Mouse (Mus musculus) lung, postnatal 0 days (tissue): Measurements from ENCODE around the gene Kcng3. TPM values are rescaled to one million over a fixed set of nuclear protein-coding genes. Genes with fewer than 3 reads are reported as not detected.

Experiments used
- ATAC-seq: fragments of 200-750 bp; cut with Nextera tagmentation; 2 replicates; pipeline ENCODE4 v1.8.0; 2017; ENCODE audit warnings: moderate library complexity
- DNase-seq: peaks from one replicate; pipeline ENCODE4 v3.0.0-alpha.2; 2016; ENCODE audit warnings: low spot score
- H3K27ac ChIP-seq: fragments of 300-500 bp; sonication (generic); 2 replicates; pipeline ENCODE4 v1.5.1; 2014; ENCODE audit warnings: antibody characterized with exemption, mild to moderate bottlenecking, low read length, mixed read lengths
- H3K27me3 ChIP-seq: fragments of 300-500 bp; sonication (generic); replicated peaks from 2 replicates; pipeline ENCODE4 v1.6.1; 2014; ENCODE audit warnings: low read length, mixed read lengths; ENCODE audit not compliant: insufficient read depth
- H3K36me3 ChIP-seq: fragments of 300-500 bp; sonication (generic); 2 replicates; pipeline ENCODE4 v1.6.1; 2014; ENCODE audit warnings: low read length, mixed read lengths; ENCODE audit not compliant: insufficient read depth
- H3K4me1 ChIP-seq: fragments of 300-500 bp; sonication (generic); 2 replicates; pipeline ENCODE4 v1.6.1; 2014; ENCODE audit warnings: antibody characterized with exemption, low read depth, low read length, mixed read lengths; ENCODE audit not compliant: insufficient read depth
- H3K4me2 ChIP-seq: fragments of 300-500 bp; sonication (generic); replicated peaks from 2 replicates; pipeline ENCODE4 v1.6.1; 2014; ENCODE audit warnings: low read depth, mild to moderate bottlenecking, low read length, moderate library complexity, mixed read lengths
- H3K4me3 ChIP-seq: fragments of 300-500 bp; sonication (generic); 2 replicates; pipeline ENCODE4 v1.5.1; 2014; ENCODE audit warnings: low read depth, low read length
- H3K9ac ChIP-seq: fragments of 300-500 bp; sonication (generic); replicated peaks from 2 replicates; pipeline ENCODE4 v1.6.1; 2014; ENCODE audit warnings: low read depth, mild to moderate bottlenecking
- H3K9me3 ChIP-seq: fragments of 300-500 bp; sonication (generic); 2 replicates; pipeline ENCODE4 v1.6.1; 2016; ENCODE audit warnings: low read length, mixed read lengths
- CTCF ChIP-seq: IDR thresholded peaks from 2 replicates; pipeline ENCODE4 v1.5.1; 2016; ENCODE audit warnings: antibody characterized with exemption, mild to moderate bottlenecking
- EP300 ChIP-seq: IDR thresholded peaks from 2 replicates; pipeline ENCODE4 v1.6.1; 2016; ENCODE audit warnings: antibody characterized with exemption, mild to moderate bottlenecking, control low read depth
- WGBS: fragments of 180-500 bp; shearing (Covaris S2); extraction: QIAGEN DNeasy Blood & Tissue Kit; methylation state at CpG from one replicate; pipeline ENCODE4 v1.1.7; 2014; 5-methylcytosine and 5-hydroxymethylcytosine counted together
- polyA plus RNA-seq: library from polyadenylated mRNA; unstranded; fragments of >200 nt; fragmentation: Nextera tagmentation; extraction: Ambion mirVana; gene quantifications from 2 replicates; pipeline ENCODE4 v1.2.1, GENCODE M21; 2015

Kcng3 gene
- polyA plus RNA-seq, 1 experiment from 2014 or later = not detected

DNA sequence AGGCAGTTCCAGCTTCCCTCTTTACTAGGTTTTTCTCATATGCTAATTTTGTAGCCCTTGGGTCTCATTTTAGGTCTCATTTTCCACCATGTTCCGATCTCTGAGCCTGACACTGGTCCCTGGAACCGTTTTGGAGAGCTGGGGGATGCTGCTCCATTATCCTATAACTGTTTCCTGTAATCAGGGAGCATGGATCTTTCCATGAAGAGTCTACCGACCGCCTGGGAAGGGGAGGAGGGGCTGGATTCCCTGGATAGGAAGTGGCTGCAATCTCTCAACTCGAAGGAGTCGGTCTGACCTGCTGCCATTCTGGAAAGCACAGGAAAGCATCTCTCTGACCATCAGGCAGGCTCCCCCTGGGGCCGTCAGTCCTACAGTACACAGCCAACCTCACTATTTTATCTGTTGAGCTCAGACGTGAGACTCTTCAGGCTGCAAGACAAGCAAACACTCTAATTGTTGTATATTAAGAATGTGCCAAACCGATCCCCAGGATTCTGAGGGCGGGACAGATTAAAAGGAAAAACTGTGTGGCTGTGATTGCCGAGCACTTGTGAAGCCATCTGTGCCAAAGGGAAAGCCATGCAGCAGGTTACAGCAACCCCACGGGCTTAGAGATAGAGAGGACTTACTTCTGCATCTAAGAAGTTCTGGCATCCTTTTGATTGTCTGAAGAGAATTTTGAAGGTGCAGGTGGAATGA lies 67.4 kb downstream of the Kcng3 start:
- 35% methylated on average over 12 of the region's 12 CpGs for WGBS
- TF ChIP-seq CTCF = no peak
- no peak for TF ChIP-seq EP300
- no peak overlapping the region for H3K9ac ChIP-seq
- H3K9me3 ChIP-seq = no peaks in the 10 kb centered on the region
- H3K27me3 ChIP-seq = no peaks in the 10 kb centered on the region
- peak overlapping the region; percentile 22; the same call in 1 of the 2 replicates for H3K4me2 ChIP-seq
- no peak overlapping the region for H3K27ac ChIP-seq
- no peaks in the 10 kb centered on the region for H3K36me3 ChIP-seq
- H3K4me1 ChIP-seq = no peaks in the 10 kb centered on the region; the same call in 1 of the 2 replicates
- no peak overlapping the region for H3K4me3 ChIP-seq
- DNase-seq = no peak
- no peak for ATAC-seq

DNA sequence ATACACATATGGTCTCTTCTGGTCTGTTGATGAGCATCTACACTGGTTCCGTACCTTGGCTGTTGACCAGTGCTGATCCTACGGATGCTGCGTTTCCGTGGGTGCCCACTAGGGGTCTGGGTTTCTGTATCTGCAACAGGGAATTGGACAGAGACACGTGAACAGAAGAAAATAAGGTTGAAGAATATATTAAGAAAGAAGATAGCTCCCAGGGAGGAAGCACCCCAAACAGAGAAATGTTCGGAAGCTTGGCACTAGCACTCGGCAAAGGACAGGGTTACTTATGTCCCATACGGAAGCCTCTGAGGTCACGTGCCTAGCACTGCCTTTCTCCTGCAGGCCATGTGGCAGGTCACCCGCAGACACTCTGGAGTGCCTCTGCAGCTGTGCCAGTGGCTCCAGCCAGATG lies 68.0 kb downstream of the Kcng3 start:
- WGBS = 39% methylated on average over 10 of the region's 10 CpGs
- peak overlapping the region; percentile 22; the same call in 1 of the 2 replicates for H3K4me2 ChIP-seq
- no peak overlapping the region for H3K9ac ChIP-seq
- DNase-seq (peak; percentile 34), ATAC-seq (peak; percentile 67)
- no peak overlapping the region for H3K27ac ChIP-seq
- H3K4me3 ChIP-seq = no peak overlapping the region
- H3K27me3 ChIP-seq = no peaks in the 10 kb centered on the region
- H3K9me3 ChIP-seq = no peaks in the 10 kb centered on the region
- no peaks in the 10 kb centered on the region for H3K36me3 ChIP-seq
- TF ChIP-seq CTCF = peak; percentile 77
- no peak for TF ChIP-seq EP300
- no peaks in the 10 kb centered on the region; the same call in 1 of the 2 replicates for H3K4me1 ChIP-seq

DNA sequence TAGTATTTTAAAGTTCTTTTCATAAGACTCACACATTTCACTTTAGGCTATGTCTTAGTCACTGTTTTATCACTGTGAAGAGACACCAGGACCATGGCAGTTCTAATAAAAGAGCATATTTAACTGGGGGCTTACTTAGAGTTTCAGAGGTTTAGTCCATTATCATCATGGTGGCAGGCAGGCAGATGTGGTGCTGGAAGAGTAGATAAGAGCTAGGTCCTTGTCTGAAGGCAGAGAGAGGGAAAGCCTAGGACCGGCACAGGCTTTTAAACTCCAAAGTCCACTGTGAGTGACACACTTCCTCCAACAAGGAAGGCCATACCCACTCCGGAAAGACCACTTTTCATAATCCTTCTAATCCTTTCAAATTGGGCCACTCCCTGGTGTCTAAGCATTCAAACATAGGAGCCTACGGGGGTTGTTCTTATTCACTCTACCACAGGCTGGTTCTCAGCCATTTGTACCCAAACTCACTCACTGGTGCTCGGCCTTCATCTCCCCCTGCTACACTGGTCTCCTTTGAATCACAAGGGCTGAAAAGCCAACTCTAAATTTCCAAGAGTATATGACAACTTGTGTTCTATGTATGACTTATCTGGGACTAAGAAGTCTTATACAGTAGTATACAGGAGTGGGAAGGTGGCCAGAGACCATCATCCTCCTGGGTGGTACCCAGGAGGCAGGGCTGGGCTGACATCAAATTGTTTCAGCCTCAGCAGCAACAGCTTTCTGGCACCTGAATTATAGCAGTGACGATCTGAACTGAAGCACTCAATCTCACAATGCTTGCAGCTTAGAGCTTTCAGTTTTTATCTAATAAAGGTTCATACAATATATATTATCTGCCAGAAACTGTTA lies 69.3 kb downstream of the Kcng3 start:
- no peaks in the 10 kb centered on the region for H3K36me3 ChIP-seq
- no peak overlapping the region for H3K4me3 ChIP-seq
- ATAC-seq = no peak
- no peak overlapping the region for H3K27ac ChIP-seq
- H3K4me1 ChIP-seq = no peaks in the 10 kb centered on the region; the same call in 1 of the 2 replicates
- 87% methylated on average over 5 of the region's 5 CpGs for WGBS
- TF ChIP-seq CTCF (no peak), EP300 (no peak)
- no peak for DNase-seq
- H3K9ac ChIP-seq = no peak overlapping the region
- no peaks in the 10 kb centered on the region for H3K27me3 ChIP-seq
- H3K4me2 ChIP-seq = no peak overlapping the region
- no peaks in the 10 kb centered on the region for H3K9me3 ChIP-seq

GRCm38 (mm10) chr17:83559081-83559480 lies 72.6 kb downstream of the Kcng3 start:
- DNase-seq = no peak
- 69% methylated on average over 8 of the region's 8 CpGs for WGBS
- H3K36me3 ChIP-seq = no peaks in the 10 kb centered on the region
- H3K27me3 ChIP-seq = no peaks in the 10 kb centered on the region
- H3K9ac ChIP-seq = no peak overlapping the region
- TF ChIP-seq EP300 (no peak), CTCF (no peak)
- no peak overlapping the region for H3K27ac ChIP-seq
- no peak overlapping the region for H3K4me3 ChIP-seq
- H3K4me1 ChIP-seq = no peaks in the 10 kb centered on the region; the same call in 1 of the 2 replicates
- no peak for ATAC-seq
- no peak overlapping the region for H3K4me2 ChIP-seq
- no peaks in the 10 kb centered on the region for H3K9me3 ChIP-seq

GRCm38 (mm10) chr17:83555836-83556235 lies 75.9 kb downstream of the Kcng3 start:
- H3K4me3 ChIP-seq = no peak overlapping the region

GRCm38 (mm10) chr17:83554997-83555396 lies 76.7 kb downstream of the Kcng3 start:
- Histone ChIP-seq H3K4me2 (no peak overlapping the region), H3K27ac (no peak overlapping the region), H3K27me3 (no peaks in the 10 kb centered on the region), H3K4me1 (no peaks in the 10 kb centered on the region), H3K9me3 (no peaks in the 10 kb centered on the region), H3K9ac (no peak overlapping the region), H3K36me3 (no peaks in the 10 kb centered on the region), H3K4me3 (no peak overlapping the region)
- 85% methylated on average over 7 of the region's 7 CpGs for WGBS
- TF ChIP-seq EP300 (no peak), CTCF (no peak)
- DNase-seq (no peak), ATAC-seq (no peak)

More at GRCm38 (mm10) chr17:83555836-83556235, 75.9 kb downstream of the Kcng3 start:
- Histone ChIP-seq H3K9ac (no peak overlapping the region), H3K27ac (no peak overlapping the region), H3K36me3 (no peaks in the 10 kb centered on the region), H3K4me1 (no peaks in the 10 kb centered on the region), H3K4me2 (no peak overlapping the region), H3K27me3 (no peaks in the 10 kb centered on the region), H3K9me3 (no peaks in the 10 kb centered on the region)
- TF ChIP-seq EP300 = no peak
- ATAC-seq = no peak
- WGBS = 94% methylated on average over 11 of the region's 11 CpGs
- no peak for DNase-seq
